Comparison of ENCODE assay signal across 20 mouse cellular contexts in the genomic region with DNA sequence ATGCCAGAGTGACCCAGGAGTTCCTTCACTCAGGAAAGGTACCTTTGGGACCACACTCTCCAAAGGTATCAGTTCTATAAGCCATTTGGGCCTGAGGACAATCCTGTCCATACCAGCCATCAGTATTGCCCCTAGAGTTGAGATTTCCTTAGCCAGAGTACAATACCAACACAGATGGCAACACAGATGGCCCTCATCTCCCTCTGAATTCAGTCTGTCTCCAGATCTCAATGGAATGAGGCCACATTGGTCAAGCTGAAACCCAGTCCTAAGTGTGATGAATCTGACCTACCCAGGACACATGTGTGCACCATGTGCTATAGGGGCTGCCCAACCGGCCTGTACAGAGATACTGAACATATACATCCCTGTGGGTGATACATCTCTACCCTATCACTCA.
"Had no signal": no experiment of that assay in that cellular context is flagged by ENCODE, and none has a peak within 500 bp of the region (broad histone marks: within the 10 kb centered on the region; RNA-seq: fewer than 3 reads in every experiment).

No protein-coding gene starts in this region.

- H3K4me2 ChIP-seq: limb, embryonic 13.5 days; liver, embryonic 15.5 days; lung, embryonic 15.5 days; midbrain, embryonic 13.5 days; neural tube, embryonic 13.5 days had no signal

- H3K27ac ChIP-seq: limb, embryonic 10.5 days; limb, embryonic 13.5 days; liver, embryonic 15.5 days; lung, embryonic 15.5 days; midbrain, embryonic 10.5 days; midbrain, embryonic 13.5 days; neural tube, embryonic 13.5 days had no signal

- ATAC-seq: liver, embryonic 12.5 days; midbrain, embryonic 13.5 days; midbrain, embryonic 16.5 days had no signal

- H3K9ac ChIP-seq: limb, embryonic 13.5 days; liver, embryonic 15.5 days; lung, embryonic 15.5 days; midbrain, embryonic 13.5 days; neural tube, embryonic 13.5 days had no signal

- H3K9me3 ChIP-seq: limb, embryonic 10.5 days; limb, embryonic 13.5 days; liver, embryonic 12.5 days; liver, embryonic 15.5 days; lung, embryonic 15.5 days; megakaryocyte, embryonic 14.5 days; midbrain, embryonic 10.5 days; midbrain, embryonic 13.5 days; neural tube, embryonic 13.5 days had no signal

- H3K27me3 ChIP-seq: limb, embryonic 13.5 days; liver, embryonic 12.5 days; liver, embryonic 15.5 days; lung, embryonic 15.5 days; megakaryocyte, embryonic 14.5 days; midbrain, embryonic 13.5 days; neural tube, embryonic 13.5 days had no signal

- H3K4me3 ChIP-seq: limb, embryonic 10.5 days; limb, embryonic 13.5 days; liver, embryonic 12.5 days; liver, embryonic 15.5 days; lung, embryonic 15.5 days; midbrain, embryonic 10.5 days; midbrain, embryonic 13.5 days; myocyte; neural tube, embryonic 13.5 days had no signal

- DNase-seq: kidney, postnatal 10 days; kidney, postnatal 36 days; layer of hippocampus, adult 9-11 months; liver; lung, adult 18-20 months; lung, postnatal 10 days; lung, postnatal 36 days; thymus, adult 18-20 months; thymus, postnatal 36 days had no signal
